Mouse (Mus musculus): ENCODE measurements at regions not wholly inside any gene's neighbourhood (a gene's known extent, or its start where the extent isn't known, plus 50 kb on each side); places are given as distances from the start of the nearest gene placed in this dataset.

DNA sequence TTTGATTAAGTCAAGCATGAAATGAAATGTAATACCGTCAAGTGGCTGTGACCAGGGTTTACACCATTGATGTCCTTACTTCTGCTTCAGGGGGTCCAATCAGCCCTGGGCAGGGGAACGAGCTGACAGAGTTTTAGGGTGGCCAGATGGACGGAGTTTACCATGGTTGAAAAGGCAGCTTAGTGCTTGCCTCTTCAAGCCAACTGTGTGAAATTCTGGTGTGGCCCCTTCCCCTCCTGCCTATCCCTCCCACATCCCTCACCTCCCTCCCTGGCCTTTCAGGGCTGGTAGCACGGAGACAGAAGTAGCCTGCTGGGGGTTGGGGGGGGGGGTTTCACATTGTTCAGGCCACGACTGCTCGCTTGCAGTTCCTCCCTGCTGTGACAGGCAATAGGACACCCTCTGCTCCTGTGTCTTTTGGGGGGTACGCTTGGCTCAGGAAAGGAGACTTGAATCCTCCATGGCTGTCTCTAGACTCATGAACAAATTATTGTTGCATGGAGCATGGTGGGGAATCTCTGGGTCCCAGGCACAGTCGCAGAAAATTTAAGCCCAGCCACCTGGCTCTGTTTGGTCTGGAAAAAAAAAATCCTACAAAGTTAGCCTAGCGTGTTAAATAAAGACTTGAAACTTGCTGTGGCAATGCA, 262.4 kb upstream of the Irx3 start:
- no peaks in the 10 kb centered on the region for H3K27me3 ChIP-seq (ENCODE audit: control insufficient read depth, insufficient read depth, insufficient read length)
- H3K36me3 ChIP-seq (ENCODE audit: control insufficient read depth, insufficient read depth), result no peaks in the 10 kb centered on the region
- no peak overlapping the region for H3K4me3 ChIP-seq (ENCODE audit: insufficient read depth, poor library complexity, severe bottlenecking)
- H3K79me3 ChIP-seq (ENCODE audit: low read depth), result no peaks in the 10 kb centered on the region
- no peaks in the 10 kb centered on the region for H3K79me2 ChIP-seq (ENCODE audit: control insufficient read depth, insufficient read depth)
- no peak overlapping the region for H3ac ChIP-seq (ENCODE audit: control insufficient read depth, insufficient read length, low read depth)
- TF ChIP-seq FOSL1 (IDR thresholded peaks at IDR 0.05; ENCODE audit: insufficient read depth, low read length, poor library complexity, severe bottlenecking) (no peak), MYOG (IDR thresholded peaks at IDR 0.05; ENCODE audit: control insufficient read depth, extremely low read depth, insufficient read length) (no peak), USF1 (IDR thresholded peaks at IDR 0.05; ENCODE audit: low read depth) (no peak), CTCF (IDR thresholded peaks at IDR 0.05; ENCODE audit: control insufficient read depth, insufficient read depth, insufficient read length) (no peak), MAX (IDR thresholded peaks at IDR 0.05) (no peak), MYOD1 (IDR thresholded peaks at IDR 0.05; ENCODE audit: control insufficient read depth, insufficient read length, low read depth) (no peak), CEBPB (IDR thresholded peaks at IDR 0.05; ENCODE audit: low read depth) (no peak)

DNA sequence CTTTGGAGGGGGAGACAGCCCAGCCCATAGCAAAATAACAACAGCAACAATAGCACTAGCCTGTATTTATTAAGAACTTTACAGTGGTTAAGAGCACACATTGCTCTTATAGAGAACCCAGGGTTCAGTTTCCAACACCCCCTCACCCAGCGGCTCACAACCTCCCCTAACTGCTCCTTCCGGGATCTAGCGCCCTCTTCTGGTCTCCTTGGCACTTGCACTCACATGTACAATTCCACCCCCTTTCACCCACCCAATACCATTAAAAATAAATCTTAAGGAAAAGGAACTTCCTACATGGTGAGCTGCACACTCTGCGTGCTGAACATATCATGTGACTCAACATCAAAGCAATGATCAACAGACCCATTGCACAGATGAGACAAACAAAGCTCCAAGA, 261.5 kb upstream of the Irx3 start:
- H3K36me3 ChIP-seq (ENCODE audit: control insufficient read depth, insufficient read depth), result no peaks in the 10 kb centered on the region
- H3ac ChIP-seq (ENCODE audit: control insufficient read depth, insufficient read length, low read depth), result no peak overlapping the region
- H3K79me2 ChIP-seq (ENCODE audit: control insufficient read depth, insufficient read depth), result no peaks in the 10 kb centered on the region
- no peaks in the 10 kb centered on the region for H3K27me3 ChIP-seq (ENCODE audit: control insufficient read depth, insufficient read depth, insufficient read length)
- no peak for TF ChIP-seq FOSL1 (IDR thresholded peaks at IDR 0.05; ENCODE audit: insufficient read depth, low read length, poor library complexity, severe bottlenecking)
- no peak for TF ChIP-seq CEBPB (IDR thresholded peaks at IDR 0.05; ENCODE audit: low read depth)
- no peak for TF ChIP-seq MYOG (IDR thresholded peaks at IDR 0.05; ENCODE audit: control insufficient read depth, extremely low read depth, insufficient read length)
- no peak for TF ChIP-seq CTCF (IDR thresholded peaks at IDR 0.05; ENCODE audit: control insufficient read depth, insufficient read depth, insufficient read length)
- TF ChIP-seq MAX (IDR thresholded peaks at IDR 0.05), result no peak
- no peak for TF ChIP-seq MYOD1 (IDR thresholded peaks at IDR 0.05; ENCODE audit: control insufficient read depth, insufficient read length, low read depth)
- TF ChIP-seq USF1 (IDR thresholded peaks at IDR 0.05; ENCODE audit: low read depth), result no peak
- H3K79me3 ChIP-seq (ENCODE audit: low read depth), result no peaks in the 10 kb centered on the region
- H3K4me3 ChIP-seq (ENCODE audit: insufficient read depth, poor library complexity, severe bottlenecking), result no peak overlapping the region

DNA sequence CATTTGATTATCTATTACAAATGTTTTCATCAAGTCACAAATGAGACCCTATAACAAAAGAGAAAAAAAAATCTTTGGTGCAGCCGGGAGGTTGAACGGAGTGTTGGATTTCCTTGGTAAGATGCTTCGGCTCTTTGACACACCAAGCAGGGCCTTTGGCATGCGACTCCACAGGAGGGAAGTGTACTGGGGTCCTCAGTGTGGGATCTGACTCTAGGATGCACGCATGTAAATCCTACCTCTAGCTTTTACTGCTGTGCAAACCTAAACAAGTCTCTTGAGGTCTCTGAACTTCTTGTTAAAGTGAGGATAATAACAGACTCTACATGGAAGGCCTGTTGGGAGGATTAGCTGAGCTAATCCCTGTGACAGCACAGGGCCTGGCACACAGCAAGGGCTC, 257.6 kb upstream of the Irx3 start:
- TF ChIP-seq MYOD1 (IDR thresholded peaks at IDR 0.05; ENCODE audit: control insufficient read depth, insufficient read length, low read depth) (no peak), CEBPB (IDR thresholded peaks at IDR 0.05; ENCODE audit: low read depth) (no peak), MAX (IDR thresholded peaks at IDR 0.05) (no peak), CTCF (IDR thresholded peaks at IDR 0.05; ENCODE audit: control insufficient read depth, insufficient read depth, insufficient read length) (no peak), USF1 (IDR thresholded peaks at IDR 0.05; ENCODE audit: low read depth) (no peak), FOSL1 (IDR thresholded peaks at IDR 0.05; ENCODE audit: insufficient read depth, low read length, poor library complexity, severe bottlenecking) (no peak), MYOG (IDR thresholded peaks at IDR 0.05; ENCODE audit: control insufficient read depth, extremely low read depth, insufficient read length) (no peak)
- Histone ChIP-seq H3K27me3 (ENCODE audit: control insufficient read depth, insufficient read depth, insufficient read length) (no peaks in the 10 kb centered on the region), H3K79me3 (ENCODE audit: low read depth) (no peaks in the 10 kb centered on the region), H3K36me3 (ENCODE audit: control insufficient read depth, insufficient read depth) (no peaks in the 10 kb centered on the region), H3K4me3 (ENCODE audit: insufficient read depth, poor library complexity, severe bottlenecking) (no peak overlapping the region), H3ac (ENCODE audit: control insufficient read depth, insufficient read length, low read depth) (no peak overlapping the region), H3K79me2 (ENCODE audit: control insufficient read depth, insufficient read depth) (no peaks in the 10 kb centered on the region)

DNA sequence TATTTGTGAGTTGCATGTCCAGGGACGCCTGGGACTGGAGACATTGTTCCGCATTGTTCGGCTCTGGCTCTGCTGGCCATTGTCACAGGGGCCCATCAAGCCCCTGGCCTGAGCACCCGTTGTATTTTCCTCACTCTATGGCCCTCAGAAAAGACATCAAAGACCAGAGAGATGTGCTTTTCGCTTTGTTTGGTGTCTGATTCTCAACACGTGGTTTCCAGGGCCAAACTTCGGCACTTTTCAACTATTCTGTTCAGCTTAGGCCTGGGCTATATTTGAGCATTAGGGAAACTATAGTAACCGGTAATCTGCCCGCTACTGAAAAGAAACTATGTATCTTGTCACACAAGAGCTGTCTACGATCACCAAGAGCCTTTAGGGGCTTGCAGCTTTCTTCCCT, 257.1 kb upstream of the Irx3 start:
- Histone ChIP-seq H3K27me3 (ENCODE audit: control insufficient read depth, insufficient read depth, insufficient read length) (no peaks in the 10 kb centered on the region), H3K4me3 (ENCODE audit: insufficient read depth, poor library complexity, severe bottlenecking) (no peak overlapping the region), H3K79me2 (ENCODE audit: control insufficient read depth, insufficient read depth) (no peaks in the 10 kb centered on the region), H3K79me3 (ENCODE audit: low read depth) (no peaks in the 10 kb centered on the region), H3K36me3 (ENCODE audit: control insufficient read depth, insufficient read depth) (no peaks in the 10 kb centered on the region), H3ac (ENCODE audit: control insufficient read depth, insufficient read length, low read depth) (no peak overlapping the region)
- no peak for TF ChIP-seq MYOG (IDR thresholded peaks at IDR 0.05; ENCODE audit: control insufficient read depth, extremely low read depth, insufficient read length)
- TF ChIP-seq MAX (IDR thresholded peaks at IDR 0.05), result no peak

DNA sequence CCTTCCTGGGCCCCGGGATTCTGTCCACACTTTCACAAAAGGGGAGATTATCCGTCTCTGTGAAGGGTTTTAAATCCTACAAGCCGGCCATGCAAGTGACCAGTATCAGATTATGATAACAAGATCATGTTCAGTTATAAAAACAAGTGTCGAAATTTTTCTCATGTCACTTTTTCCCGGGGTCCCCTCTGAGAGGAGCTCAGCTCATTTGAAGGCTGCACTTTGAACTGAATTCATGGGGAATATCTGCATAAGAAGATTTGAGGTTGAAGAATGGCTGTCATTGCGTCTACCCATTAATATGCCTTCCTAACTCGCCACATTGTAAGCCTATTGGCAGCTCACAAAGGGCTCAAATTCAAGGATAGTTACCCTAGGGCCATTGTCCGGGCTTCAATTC, 256.0 kb upstream of the Irx3 start:
- Histone ChIP-seq H3K79me3 (ENCODE audit: low read depth) (no peaks in the 10 kb centered on the region), H3K36me3 (ENCODE audit: control insufficient read depth, insufficient read depth) (no peaks in the 10 kb centered on the region), H3K4me3 (ENCODE audit: insufficient read depth, poor library complexity, severe bottlenecking) (no peak overlapping the region), H3K79me2 (ENCODE audit: control insufficient read depth, insufficient read depth) (no peaks in the 10 kb centered on the region), H3ac (ENCODE audit: control insufficient read depth, insufficient read length, low read depth) (no peak overlapping the region), H3K27me3 (ENCODE audit: control insufficient read depth, insufficient read depth, insufficient read length) (no peaks in the 10 kb centered on the region)
- TF ChIP-seq FOSL1 (IDR thresholded peaks at IDR 0.05; ENCODE audit: insufficient read depth, low read length, poor library complexity, severe bottlenecking) (no peak), MAX (IDR thresholded peaks at IDR 0.05) (no peak), CEBPB (IDR thresholded peaks at IDR 0.05; ENCODE audit: low read depth) (no peak), USF1 (IDR thresholded peaks at IDR 0.05; ENCODE audit: low read depth) (no peak), CTCF (IDR thresholded peaks at IDR 0.05; ENCODE audit: control insufficient read depth, insufficient read depth, insufficient read length) (no peak), MYOD1 (IDR thresholded peaks at IDR 0.05; ENCODE audit: control insufficient read depth, insufficient read length, low read depth) (no peak), MYOG (IDR thresholded peaks at IDR 0.05; ENCODE audit: control insufficient read depth, extremely low read depth, insufficient read length) (no peak)

DNA sequence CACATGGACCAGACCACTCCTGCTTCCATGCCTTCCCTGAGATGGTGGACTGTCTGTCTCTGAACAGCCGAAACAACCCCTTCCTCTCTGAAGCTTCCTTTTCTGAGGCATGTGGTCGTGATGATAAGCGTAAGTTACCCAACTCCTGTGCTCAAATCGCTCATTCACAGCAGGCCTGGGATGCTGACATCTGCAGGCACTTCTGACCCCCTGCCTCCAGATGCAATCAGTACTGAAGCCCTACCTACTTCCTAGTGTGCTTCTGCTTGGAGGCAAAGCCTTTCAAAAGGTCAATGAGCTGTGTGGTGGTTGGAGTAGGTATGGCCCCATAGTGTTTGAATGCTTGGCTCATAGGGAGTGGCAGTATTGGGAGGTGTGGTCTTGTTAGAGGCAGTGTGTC, 253.7 kb upstream of the Irx3 start:
- Histone ChIP-seq H3K27me3 (ENCODE audit: control insufficient read depth, insufficient read depth, insufficient read length) (no peaks in the 10 kb centered on the region), H3ac (ENCODE audit: control insufficient read depth, insufficient read length, low read depth) (no peak overlapping the region), H3K79me2 (ENCODE audit: control insufficient read depth, insufficient read depth) (no peaks in the 10 kb centered on the region), H3K79me3 (ENCODE audit: low read depth) (no peaks in the 10 kb centered on the region), H3K36me3 (ENCODE audit: control insufficient read depth, insufficient read depth) (no peaks in the 10 kb centered on the region), H3K4me3 (ENCODE audit: insufficient read depth, poor library complexity, severe bottlenecking) (no peak overlapping the region)
- TF ChIP-seq CTCF (IDR thresholded peaks at IDR 0.05; ENCODE audit: control insufficient read depth, insufficient read depth, insufficient read length) (no peak), MYOG (IDR thresholded peaks at IDR 0.05; ENCODE audit: control insufficient read depth, extremely low read depth, insufficient read length) (no peak)

All from C2C12 (cell line).